Mouse (Mus musculus) neutrophil, adult 5-6 weeks (primary cell): Measurements from ENCODE around the gene Syt6. TPM values are rescaled to one million over a fixed set of nuclear protein-coding genes. Genes with fewer than 3 reads are reported as not detected.
"Not testable (repeated sequence)": the region's sequence is repeated elsewhere in the genome, so short reads cannot be mapped to it uniquely, and the experiment has no call there.

Experiments used
- ATAC-seq: fragments of 151-379, 151-347 bp; 2 replicates; pipeline ENCODE4 v1.8.0; 2017; ENCODE audit warnings: mild to moderate bottlenecking, moderate TSS enrichment; ENCODE audit not compliant: insufficient number of reproducible peaks, poor library complexity, low FRiP score, severe bottlenecking; ENCODE audit errors: extremely low read depth
- total RNA-seq: library from RNA; stranded (forward); fragments of 200-1000 nt; gene quantifications from 2 replicates; pipeline ENCODE4 v1.2.3, GENCODE M21; 2017

The Syt6 gene
- total RNA-seq, 1 experiment from 2014 or later: 0.47 TPM

DNA sequence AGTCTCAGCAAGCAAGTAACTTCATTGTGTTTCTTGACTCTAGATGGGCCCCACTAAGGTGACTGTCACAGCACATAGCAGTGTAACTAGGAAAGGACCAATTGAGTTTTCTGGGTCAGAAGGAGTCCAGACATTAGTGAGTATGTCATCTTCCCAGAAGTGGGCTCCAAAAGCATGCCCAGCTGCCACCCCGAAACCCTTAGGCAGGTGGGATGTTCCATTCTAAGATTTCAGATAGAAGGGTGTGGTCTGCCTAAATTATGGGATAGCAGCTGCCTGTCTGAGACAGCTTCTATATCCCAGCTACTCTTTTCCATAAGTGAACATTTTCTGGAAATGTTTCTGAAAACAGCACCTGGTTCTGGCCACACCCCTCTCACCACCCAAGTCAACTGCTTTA is 59.2 kb downstream of the Syt6 start:
- no peak for ATAC-seq

DNA sequence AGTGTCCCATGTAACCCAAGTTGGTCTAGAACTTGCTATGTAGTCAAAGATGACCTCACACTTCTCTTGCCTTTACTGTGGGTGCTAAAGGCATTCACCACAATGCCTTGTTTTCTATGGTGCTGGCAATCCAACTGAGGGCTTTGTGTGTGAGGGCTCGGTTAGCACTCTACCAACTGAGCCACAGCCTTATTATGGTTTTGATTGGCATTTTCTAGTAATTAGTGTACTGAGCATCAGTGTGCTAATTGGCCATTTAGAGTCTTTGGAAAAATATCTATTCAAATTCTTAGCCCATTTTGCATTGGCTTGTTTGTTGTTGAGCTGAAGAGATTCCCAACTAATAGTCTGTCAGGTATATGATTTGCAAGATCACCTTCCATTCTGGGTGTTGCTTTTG is 62.6 kb downstream of the Syt6 start:
- ATAC-seq: no peak

DNA sequence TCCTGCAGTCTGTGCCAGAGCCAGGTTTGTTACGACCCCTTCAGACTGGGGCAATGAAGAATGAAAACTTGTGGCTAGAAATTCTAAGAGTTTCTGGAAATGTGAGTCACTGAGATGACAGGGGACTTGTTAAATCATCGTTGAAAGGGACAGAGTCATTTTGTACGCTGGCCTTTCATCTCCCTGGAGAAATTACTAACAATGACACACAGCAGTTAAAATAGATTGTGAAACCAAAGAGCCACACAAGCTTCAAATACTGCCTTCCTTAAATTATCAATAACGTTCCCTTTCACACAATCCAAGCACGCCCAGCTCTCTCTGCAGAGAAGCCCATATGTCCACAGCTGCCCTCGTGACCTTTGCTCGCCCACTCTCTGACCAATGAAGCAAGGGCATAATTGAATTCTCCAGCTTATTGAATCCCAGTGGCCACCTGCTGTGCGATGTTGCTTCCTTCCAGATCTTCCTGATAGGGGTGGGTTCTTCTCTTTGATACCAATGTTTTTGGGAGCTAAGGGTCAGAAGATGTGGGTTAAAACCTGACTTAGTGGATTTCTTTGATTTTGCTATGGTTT is 65.3 kb downstream of the Syt6 start:
- no peak for ATAC-seq

DNA sequence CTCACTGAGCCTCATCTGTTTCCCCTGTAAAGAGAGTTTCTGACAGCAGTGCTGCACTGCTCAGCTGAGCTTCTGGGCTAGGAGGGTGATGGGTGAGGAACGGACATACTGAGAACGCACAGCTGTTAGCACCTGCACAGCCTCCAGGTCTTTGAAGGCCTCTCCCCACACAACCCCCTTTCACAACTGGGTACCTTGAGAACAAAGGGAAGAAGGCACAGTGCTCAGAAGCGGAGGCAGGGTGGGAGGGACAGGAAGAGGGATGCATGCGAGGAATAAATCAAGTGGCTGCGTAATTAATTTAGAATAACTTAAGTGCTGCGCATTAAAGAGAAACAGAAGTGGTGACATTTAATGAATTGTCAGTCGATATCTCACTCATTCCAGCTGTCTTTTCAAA is 66.3 kb downstream of the Syt6 start:
- no peak for ATAC-seq

DNA sequence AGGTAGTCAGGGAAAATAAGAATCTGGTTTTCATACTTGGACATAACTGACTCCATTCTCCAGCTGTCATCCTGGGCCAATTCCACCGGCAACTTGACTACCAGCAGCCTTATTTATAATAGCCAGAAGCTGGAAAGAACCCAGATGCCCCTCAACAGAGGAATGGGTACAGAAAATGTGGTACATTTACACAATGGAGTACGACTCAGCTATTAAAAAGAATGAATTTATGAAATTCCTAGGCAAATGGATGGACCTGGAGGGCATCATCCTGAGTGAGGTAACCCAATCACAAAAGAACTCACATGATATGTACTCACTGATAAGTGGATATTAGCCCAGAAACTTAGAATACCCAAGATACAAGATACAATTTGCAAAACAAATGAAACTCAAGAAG is 70.9 kb downstream of the Syt6 start, which contains the start of gene Atg4a-ps:
TSS of gene Atg4a-ps (minus strand) at position 101 of the 400 bp plus-strand sequence.
- not testable (repeated sequence) for ATAC-seq

DNA sequence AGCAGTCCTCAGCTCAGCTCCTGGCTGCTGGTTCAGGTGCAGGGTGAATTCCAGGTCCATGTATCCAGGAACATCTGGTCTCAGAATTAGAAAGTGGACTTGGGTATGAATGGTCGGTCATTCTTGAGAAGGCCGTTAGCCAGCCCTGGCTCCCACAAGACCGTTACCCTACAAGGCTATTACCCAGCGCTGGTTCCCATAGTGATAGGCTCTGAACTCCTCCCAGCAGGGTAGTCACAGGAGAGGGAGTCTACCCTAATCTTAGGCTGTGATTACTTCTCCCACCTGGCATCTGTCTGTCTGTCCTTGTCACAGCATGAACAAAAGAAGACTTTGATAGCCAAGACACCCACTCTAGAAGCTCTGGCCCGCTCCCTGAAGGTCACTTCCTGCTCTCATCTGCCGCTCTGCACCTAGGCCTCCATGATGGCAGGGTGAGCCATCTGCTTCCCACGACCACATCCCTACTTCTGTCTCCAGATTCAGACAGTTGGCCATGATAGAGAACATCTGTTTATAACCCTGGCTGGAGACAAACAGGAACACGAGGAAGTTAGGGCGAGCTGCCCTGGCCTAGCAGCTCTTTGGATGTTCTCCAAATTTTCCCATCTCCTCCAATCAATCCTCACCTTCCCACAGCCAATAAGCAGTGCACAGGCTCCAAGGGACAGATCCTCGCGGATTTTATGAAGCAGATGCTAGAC is 72.3 kb downstream of the Syt6 start:
- ATAC-seq: no peak

DNA sequence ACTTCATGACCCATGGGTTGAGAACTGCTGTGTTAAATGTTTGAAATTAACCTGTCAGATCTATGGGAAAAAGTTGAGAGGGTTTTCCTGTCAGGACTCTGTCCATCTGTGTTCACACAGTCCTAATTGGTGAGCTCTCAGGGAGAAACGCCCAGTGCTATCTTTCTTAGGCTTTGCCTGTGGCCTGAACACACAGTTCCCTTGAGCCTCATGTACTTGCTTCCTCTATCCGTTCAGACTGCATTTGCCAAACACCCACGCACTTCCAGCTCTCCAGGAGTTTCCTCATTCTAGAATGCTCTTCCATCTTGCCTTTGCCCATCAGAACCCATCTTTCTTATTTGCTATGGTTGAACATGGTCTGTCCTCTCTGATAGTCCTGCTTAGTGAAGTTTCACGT is 73.5 kb downstream of the Syt6 start:
- ATAC-seq: no peak

DNA sequence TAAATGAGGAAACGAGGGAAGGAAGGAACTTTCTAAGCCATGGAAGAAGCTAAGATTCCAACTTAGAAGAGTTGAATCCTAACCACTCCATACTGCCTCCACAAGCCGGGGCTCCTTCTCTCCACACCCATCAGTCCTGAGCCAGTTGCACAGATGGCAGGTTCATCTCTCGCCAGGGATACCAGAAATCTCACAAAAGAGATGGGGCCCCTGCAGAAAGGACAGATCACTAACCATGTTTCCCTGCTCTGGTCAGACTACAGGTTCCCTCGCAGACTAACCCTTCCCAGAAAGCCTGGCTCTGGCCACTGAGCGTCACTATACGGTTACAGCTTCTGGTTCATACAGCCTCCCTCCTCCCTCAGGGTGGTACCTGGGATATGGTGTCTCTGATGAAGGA is 74.7 kb downstream of the Syt6 start:
- no peak for ATAC-seq

DNA sequence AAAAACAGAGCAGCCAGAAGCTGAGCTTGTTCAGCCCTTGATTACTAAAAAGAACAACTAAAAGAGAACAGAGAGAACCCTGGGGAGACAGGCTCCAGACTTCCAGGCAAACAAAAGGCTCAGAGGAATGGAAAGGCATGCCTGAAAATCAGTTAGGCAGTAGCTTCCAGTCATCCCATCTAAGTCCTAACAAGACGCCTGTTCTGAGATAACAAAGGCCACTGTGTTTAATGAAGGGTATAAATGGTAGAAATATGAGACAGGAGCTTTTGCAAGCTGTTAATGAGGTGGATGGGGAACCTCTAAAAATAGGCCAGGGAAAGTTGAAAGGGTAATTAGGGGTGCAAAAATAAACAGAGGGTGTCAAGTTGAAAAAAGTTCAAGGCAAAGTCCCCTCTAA is 75.4 kb downstream of the Syt6 start:
- no peak for ATAC-seq

DNA sequence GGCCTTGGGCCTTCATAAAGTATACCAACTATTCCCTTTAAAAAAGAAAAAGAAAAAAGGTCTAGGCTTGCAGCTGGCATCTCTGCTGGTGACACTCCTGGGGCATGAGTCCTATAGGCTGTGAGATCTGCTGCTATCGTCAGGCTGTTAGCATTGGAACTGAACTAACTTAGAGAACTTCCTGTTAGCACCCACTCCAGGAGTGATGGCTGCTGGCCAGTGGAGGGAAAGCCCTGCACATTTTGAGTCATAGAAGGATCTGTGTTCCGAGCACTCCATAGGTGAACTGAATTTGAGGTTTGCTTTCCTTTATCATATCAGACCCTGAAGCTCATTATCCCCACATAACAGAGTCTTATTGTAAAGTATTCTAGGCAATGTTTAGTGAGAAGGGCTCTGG is 85.0 kb downstream of the Syt6 start:
- no peak for ATAC-seq

DNA sequence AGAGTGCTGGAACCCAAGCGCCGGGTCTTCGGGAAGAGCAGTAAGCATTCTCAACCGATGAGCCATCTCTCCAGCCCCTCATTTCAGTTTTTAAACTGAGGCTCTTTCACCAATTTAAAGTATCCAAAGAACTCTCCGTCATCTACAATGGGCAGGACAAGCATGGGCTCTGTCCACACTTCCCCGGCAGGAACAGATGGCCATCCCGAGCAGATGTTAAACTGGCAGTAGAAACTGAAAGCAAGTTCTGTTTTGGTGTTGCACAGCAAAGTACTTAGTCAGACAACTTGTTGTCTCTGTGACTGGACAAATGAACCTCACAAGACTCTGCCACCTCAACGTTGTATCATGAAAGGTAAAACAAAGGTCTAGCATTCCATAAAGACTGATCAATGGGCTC is 86.7 kb downstream of the Syt6 start:
- ATAC-seq: no peak

DNA sequence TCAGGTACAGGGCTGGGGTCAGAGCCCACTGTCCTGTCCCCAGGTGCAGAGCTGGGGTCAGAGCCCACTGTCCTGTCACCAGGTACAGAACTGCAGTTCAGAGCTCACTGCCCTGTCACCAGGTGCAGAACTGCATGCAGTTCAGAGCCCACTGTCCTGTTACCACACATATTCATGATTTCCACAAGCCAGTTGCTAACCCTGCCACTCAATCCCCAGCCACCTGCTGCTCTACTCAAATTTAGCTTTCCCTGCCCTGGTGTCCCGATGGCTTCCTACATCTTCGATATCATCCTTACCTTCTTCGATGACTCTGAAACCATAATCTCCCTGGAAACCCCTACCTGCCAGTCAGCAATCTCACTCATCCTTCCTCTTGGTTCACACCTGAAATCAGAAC is 88.4 kb downstream of the Syt6 start:
- ATAC-seq: no peak

DNA sequence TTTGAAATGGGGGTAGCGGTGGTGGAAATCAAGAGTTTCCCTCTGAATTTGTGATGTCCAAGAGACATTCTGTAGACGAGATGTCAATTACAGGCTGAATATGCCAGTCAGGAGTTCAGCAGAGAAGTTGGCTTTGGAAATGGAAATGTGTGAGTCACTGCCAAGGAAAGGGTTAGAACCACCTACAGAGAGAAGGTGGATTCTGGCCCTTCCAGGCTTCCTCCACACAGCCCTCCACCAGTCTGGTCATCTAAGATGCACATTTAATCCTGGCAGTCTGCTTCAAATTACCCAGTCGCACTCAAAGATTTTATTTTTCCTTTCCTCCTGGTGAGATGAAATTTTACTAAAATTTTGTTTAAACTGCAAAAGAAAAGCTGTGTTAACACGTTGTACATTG is 97.1 kb downstream of the Syt6 start:
- no peak for ATAC-seq

DNA sequence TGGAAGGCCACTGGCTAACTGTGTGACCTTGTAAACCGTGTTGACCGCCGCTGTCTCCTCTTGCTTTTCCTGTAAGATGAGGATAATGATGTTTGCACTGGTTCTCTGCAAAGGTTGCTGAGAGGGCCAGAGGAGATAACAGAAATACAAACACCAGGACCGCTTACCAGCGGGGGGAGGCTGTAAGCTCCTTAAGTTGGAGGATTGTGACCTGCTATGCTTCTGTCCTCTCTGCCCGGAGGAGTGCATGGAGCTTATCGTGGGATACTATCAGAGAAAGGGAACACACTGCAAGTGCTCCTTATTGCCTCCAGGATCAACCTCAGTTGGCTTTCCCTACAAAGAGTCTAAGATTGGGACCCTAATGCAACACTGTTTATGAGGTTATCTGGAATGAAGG is 97.7 kb downstream of the Syt6 start:
- ATAC-seq: no peak

DNA sequence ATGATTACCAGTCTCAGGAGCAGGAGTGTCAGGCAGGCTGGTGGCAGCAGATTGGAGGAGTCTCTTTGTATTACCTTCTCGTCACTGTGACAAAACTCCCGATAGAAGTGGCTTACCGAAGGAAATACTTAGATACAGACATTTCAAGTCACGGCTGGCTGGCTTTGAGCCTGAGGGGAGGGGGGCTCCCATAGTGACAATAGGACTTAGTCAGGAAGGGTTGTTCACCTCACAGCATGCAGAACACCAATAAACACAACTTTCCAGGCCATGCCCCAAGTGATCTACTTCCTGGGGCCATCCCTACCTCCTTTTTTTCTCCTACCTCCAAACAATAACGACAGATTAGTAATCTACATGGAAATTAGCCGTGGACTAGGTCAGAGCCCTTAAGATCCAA is 103.8 kb downstream of the Syt6 start:
- ATAC-seq: no peak

DNA sequence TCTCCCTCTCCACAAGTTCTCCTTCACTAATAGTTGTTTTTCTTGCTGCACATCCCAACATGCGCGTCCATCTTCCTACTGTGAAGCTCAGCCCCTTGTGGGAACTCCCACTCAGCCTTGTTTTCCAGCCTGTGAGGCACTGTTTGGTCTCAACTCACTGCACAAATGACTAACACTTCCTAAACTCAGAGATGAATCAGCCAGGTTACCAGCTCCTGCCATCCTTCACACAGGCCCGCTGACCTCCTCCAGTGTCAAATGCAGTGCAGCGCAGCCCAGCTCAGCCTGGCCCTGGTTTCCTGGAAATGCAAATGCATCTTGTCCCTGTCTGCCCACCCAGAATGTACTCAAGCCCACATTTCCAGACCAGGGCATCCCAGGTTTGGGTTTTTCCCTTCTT is 107.4 kb downstream of the Syt6 start:
- no peak for ATAC-seq

DNA sequence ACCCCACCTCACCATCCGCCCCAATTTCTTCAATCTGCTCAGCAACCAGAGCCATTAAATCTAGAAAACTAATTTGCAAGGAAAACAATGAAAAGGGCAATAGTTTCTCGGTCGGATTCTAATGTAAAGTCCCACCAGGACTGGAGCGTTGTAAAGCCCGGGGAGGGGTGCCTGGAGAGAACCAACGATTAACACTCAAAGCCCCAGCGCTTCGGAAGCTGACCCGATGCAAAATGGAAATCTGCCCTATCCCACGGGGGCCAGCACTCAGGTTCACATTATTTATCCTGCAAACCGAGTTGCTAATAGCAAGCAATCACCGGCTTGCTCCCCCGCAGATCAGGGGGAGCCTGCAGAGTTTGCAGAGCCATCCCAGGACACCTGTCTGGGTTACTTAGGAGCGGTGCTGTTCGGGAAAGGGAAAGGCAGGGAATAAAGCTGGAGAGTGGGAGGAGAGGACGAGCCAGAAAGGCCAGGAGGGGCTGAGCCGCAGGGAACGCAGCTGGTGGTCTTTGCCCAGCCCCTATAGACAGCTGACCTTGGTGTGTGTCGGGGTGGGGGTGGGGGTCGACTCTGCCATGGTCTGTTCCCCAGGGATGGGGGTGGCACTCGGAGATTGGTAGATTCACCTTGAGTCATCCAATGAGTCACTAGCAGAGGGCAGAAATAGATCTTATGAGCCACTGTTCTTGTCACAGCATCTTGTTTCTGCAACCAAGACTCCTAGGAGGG is 108.4 kb downstream of the Syt6 start:
- no peak for ATAC-seq

DNA sequence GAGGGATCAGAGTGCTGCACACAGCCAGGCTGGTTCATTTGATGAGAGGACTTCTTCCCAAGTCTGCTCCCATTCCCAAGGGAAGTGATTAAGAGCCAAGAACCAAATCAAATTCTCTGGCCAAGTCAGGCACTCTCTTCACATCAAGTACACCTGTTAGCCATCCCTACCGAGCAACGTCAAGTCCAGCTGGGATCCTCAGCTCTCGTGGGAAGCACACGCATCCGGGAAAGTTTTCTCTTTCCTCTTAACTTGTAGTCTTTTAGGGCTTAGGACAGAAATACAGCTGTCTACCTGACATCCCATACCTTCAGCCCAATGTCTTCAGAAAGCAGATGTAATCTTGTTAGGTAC is 108.9 kb downstream of the Syt6 start:
- ATAC-seq: no peak

DNA sequence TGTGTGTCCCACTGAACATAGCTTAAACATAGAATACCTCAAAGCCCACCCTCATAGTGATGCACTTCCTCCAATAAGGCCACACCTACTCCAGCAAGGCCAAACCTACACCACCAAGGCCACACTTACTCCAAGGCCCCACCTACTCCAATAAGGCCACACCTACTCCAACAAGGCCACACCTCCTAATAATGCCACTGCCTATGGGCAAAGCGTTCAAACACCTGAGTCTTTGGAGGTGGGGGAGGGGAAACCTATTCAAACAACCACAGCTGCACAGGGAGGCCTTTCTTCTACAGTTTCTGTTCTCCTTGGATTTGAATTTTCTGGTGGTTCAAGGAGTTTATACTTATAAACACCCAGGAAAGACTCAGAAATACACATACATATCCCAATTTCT is 114.0 kb downstream of the Syt6 start:
- no peak for ATAC-seq

DNA sequence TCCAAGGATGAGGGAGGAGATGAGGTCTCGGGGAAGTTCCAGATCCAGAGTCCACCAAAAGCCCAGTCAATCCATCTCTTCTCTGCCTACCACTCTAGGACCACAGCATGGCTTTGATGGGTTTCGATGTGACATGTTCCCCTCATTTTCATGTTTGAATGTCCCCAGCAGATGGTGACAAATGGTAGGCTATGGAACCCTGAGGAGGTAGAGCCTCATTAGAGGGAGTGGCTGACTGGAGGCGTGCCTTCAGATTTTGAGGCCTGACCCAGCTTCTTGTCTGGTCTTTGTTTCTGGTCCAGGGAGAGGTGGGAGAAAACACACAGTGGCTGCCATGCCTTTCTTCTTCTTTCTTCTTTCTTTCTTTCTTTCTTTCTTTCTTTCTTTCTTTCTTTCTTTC is 115.5 kb downstream of the Syt6 start:
- no peak for ATAC-seq
